Mouse (Mus musculus): ENCODE measurements at regions not wholly inside any gene's neighbourhood (a gene's known extent, or its start where the extent isn't known, plus 50 kb on each side); places are given as distances from the start of the nearest gene placed in this dataset.

- DNase-seq (ENCODE audit: low spot score in 2 of 2), result no peak
Observed at GRCm38 (mm10) chr16:85743022-85743421, 59.9 kb downstream of the Adamts1 start.

- DNase-seq (ENCODE audit: low spot score in 2 of 2), result no peak
Observed at GRCm38 (mm10) chr16:85738606-85739195, 64.2 kb downstream of the Adamts1 start.

GRCm38 (mm10) chr16:85728026-85728425 lies 74.9 kb downstream of the Adamts1 start:
- no peak for DNase-seq (ENCODE audit: low spot score in 2 of 2)

DNA sequence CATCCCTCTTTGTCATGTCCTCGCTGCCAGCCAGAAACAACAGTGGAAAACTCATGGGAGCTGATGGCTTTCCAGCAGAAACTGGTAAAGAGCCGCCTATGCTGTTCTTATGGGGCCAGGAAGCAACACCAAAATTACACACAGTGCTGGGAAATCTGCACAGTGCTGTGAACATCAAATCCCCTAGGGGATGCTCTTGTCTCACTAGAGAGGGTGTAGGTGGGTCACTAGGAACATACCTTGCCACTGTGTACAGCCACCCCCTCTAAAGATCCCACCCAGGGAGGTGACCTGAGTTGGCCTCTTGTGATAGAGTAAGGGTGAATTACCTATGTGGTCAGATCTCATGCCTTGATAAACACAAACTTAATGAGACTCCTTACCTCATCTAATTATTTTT lies 80.9 kb downstream of the Adamts1 start:
- no peak for DNase-seq (ENCODE audit: low spot score in 2 of 2)

DNA sequence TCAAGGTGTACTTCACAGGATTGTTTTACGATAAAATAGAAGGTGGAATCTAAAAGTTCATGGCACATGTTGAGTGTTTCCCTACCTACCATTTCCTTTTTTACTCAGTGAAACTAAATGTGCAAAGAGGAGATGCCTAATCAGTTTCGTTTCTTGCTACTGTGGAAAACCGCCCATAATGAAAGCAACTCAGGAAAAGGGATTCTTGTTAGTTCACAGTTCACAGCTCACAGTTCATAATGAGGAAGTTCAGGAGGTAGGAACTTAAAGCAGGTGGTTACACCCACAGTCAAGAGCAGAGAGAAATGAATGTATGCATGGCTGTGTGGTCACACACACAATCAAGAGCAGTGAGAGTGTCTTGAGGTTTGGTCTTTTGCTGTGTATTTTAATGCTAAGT lies 90.6 kb downstream of the Adamts1 start:
- no peak for DNase-seq (ENCODE audit: low spot score in 2 of 2)

GRCm38 (mm10) chr16:85704254-85705020 lies 98.5 kb downstream of the Adamts1 start:
- no peak for DNase-seq (ENCODE audit: low spot score in 2 of 2)

DNA sequence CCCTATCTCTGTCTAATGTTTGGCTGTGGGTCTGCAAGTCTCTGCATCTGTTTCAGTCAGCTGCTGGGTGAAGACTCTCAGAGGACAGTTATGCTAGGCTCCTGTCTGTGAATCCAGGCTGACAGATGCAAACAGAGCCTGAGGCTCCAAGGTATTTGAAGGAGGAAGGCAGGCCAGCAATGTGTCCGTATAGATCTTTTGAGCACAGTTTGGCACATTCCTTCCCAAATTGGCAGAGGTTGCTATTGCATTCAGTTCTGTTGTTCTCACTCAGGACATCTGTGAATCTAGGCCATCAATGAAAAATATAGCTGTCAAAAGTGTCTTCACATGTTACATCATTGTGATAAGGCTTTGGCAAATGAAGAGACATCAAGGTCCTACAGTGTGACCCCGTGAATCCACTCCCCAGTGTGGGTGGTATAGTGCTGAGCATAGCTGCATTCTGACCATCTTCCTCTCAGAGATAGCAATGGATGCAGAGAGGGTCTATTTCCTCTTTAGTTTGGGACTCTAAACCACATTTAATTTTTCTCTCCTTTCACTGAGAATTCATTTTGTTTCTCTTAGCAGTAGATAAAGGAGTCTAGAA lies 99.9 kb downstream of the Adamts1 start:
- DNase-seq (ENCODE audit: low spot score in 2 of 2), result no peak

- no peak for DNase-seq (ENCODE audit: low spot score in 2 of 2)
Observed at GRCm38 (mm10) chr16:85699329-85699728, 103.6 kb downstream of the Adamts1 start.

GRCm38 (mm10) chr16:85682721-85683120 lies 120.2 kb downstream of the Adamts1 start:
- no peak for DNase-seq (ENCODE audit: low spot score in 2 of 2)

DNA sequence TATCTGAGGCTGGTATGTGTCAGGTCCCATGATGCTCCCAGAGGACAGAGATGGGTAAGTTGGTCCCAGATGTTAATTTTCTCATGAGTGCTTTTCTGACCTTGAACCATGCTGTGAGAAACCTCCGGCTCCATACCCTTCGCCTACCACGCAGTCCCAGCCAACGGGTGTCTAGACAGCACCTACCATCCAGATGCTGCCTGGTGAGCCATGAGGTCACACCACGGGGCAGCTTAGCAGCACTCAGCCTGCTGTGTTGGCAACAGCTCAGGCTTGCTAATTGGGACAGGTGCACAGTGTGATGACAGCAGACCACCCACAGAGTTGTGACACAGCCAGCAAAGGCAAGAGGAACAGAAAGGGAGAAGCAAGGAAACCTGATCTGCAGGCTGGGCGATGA lies 122.6 kb downstream of the Adamts1 start:
- no peak for DNase-seq (ENCODE audit: low spot score in 2 of 2)

DNA sequence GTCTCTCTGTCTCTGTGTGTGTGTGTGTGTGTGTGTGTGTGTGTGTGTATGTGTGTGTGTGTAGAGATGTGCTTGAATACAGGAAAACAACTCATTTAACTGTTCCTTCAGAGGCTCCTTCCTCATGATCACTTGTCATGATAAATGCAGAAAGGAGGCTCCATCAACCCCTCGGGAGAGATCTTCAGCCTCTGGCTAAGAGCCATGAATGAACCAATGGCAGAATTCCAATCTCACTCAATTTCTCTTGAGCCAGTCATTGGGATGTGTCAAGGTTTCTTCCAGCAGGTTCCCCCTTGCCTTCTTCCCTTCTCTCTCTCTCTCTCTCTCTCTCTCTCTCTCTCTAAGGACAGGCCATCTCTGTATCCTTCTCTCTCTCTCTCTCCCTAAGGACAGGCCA lies 124.1 kb downstream of the Adamts1 start:
- no peak for DNase-seq (ENCODE audit: low spot score in 2 of 2)

GRCm38 (mm10) chr16:85678228-85678627 lies 124.7 kb downstream of the Adamts1 start:
- no peak for DNase-seq (ENCODE audit: low spot score in 2 of 2)

DNA sequence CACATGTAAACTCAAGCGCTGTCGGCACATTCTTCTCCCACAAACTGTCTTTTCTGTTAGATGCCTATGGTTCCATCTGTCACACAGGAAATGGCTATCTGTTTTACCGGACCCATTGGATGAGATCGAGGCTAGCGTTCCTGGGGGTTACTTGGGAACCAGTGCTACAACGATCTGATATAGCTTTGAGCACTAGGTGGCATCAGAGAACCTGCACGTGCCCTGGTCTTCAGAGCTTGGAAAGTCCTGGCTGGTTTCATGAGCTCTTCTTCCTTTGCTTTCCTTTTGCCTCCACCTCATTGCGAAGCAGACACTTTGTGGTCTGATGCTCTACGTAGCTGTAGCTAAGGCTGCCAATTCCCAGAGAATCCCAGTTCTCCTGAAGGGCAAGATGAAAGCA lies 123.8 kb upstream of the Cyyr1 start:
- peak; percentile 14 to 30 for DNase-seq (ENCODE audit: low spot score in 2 of 2)

GRCm38 (mm10) chr16:85668767-85669166 lies 115.6 kb upstream of the Cyyr1 start:
- no peak for DNase-seq (ENCODE audit: low spot score in 2 of 2)

- DNase-seq (ENCODE audit: low spot score in 2 of 2), result no peak
Observed at GRCm38 (mm10) chr16:85667790-85668189, 114.6 kb upstream of the Cyyr1 start.

GRCm38 (mm10) chr16:85649516-85649915 lies 96.3 kb upstream of the Cyyr1 start:
- no peak for DNase-seq (ENCODE audit: low spot score in 2 of 2)

- DNase-seq (ENCODE audit: low spot score in 2 of 2), result no peak
Observed at GRCm38 (mm10) chr16:85640992-85641391, 87.8 kb upstream of the Cyyr1 start.

DNA sequence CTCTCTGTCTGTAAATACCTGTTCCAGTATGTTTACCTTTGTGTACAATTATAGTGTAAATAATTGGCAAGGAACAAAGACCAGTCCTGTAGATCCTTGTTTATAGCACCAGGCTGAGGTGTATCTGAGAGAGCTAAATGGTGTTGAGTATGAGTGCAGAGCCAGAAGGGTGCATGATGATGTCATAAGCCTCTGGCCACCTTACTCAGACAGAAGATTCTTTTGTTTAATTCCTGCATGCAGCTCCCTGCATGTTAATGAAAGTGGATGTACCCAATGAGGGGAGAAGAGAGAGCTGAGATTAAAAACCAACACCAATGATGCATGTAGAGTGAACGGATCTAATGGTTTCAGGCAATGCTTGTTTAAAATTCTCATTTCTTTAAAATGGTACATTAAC lies 83.9 kb upstream of the Cyyr1 start:
- no peak for DNase-seq (ENCODE audit: low spot score in 2 of 2)

- no peak for DNase-seq (ENCODE audit: low spot score in 2 of 2)
Observed at GRCm38 (mm10) chr16:85629738-85630137, 76.5 kb upstream of the Cyyr1 start.

DNA sequence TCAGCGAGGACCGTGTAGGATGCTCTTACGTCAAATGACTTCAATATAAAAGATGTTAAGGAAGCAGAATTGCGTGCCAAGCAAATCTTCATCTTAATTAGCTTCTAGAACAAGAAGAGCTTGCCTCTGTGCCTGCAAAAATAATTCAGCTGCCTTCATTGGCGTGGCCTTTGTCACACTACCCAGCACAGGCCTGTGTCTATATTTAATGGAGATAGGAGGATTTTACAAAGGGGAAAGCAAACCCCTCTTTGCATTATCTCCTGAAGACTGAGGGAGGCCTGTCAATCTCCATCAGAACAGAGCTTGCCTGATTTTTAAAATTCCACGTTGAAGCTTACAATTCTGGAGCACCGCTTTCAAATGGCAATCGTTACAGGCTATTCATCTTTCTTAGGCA lies 71.3 kb upstream of the Cyyr1 start:
- no peak for DNase-seq (ENCODE audit: low spot score in 2 of 2)

DNA sequence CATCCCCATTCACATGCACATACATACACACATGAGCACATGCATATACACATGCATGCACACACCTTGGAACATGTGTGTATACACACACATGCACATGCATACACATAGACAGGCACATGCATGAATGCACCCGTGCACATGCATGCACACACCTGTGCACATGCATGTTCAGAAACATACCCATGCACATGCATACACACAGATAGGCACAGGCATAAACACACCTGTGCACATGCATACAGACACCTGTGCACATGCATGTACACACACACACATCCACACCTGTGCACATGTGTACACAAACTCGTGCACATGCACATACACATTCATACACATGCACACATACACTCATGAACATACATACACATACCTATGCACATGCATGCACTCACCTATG lies 50.9 kb upstream of the Cyyr1 start:
- DNase-seq (ENCODE audit: low spot score in 2 of 2), result no peak

Measured in layer of hippocampus, adult 8-10 months (tissue).